Mouse (Mus musculus) E14TG2a.4 (cell line): ENCODE results near the gene Nipal4.
A peak's percentile ranks its signal among the peaks of the same experiment; 100 is the strongest.

Experiments
- H3K27me3 ChIP-seq: 2 replicates; pipeline ENCODE4 v1.6.1; 2014; ENCODE audit warnings: low read length, control low read depth; ENCODE audit not compliant: insufficient read depth
- H3K36me3 ChIP-seq: 2 replicates; pipeline ENCODE4 v1.6.1; 2014; ENCODE audit warnings: low read length, control low read depth; ENCODE audit not compliant: insufficient read depth
- H3K4me1 ChIP-seq: replicated peaks from 2 replicates; pipeline ENCODE4 v1.6.1; 2014; ENCODE audit warnings: low read depth, low read length, control low read depth
- H3K4me3 ChIP-seq: replicated peaks from 2 replicates; pipeline ENCODE4 v1.5.1; 2014; ENCODE audit warnings: mild to moderate bottlenecking, low read length
- H3K9me3 ChIP-seq: 2 replicates; pipeline ENCODE4 v1.6.1; 2014; ENCODE audit warnings: low read length, control low read depth
- CTCF ChIP-seq: conservative IDR thresholded peaks from 2 replicates; pipeline ENCODE4 v1.5.1; 2014; ENCODE audit warnings: low read length
- NANOG ChIP-seq: IDR thresholded peaks from 2 replicates; pipeline ENCODE4 v1.6.1; 2014; ENCODE audit warnings: borderline replicate concordance, low read length, mixed read lengths
- POU5F1 ChIP-seq: IDR thresholded peaks from 2 replicates; pipeline ENCODE4 v1.6.1; 2014; ENCODE audit warnings: low read length, borderline replicate concordance

Nipal4 gene

DNA sequence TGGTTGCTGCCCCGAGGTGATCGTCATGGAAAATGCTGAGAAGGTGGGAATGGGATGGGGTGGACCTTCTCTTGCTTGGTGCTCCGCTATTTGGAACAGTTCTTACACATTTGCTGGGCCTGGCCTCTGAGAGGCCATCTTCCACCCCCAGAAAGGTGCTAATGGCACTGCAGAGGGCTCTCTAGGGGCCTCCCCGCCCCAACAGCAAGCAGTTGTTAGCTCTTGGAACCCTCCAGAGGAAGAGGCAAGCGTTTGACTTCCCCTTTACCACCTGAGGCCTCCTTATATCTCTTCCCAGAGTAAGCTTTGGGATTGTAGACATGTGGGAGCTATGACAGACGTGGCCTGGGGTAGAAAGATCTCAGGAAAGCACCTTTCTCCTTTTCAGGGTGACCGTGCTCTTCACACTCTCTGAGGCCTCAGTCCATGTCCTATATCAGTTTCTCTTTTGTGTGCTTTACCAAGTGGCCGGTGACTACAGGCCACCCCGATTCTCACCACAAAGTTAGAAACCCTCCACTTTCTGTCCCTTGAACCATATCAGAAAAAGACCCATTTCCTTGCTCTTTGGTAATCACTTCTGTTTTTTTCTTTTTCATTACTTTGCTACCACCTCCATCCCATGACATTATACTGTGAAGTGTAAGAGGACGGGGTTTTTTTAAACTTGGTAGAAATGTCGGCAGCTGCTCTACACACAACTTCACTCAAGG lies 21.0 kb downstream of the Nipal4 start:
- Histone ChIP-seq H3K4me3 (no peak overlapping the region), H3K36me3 (peaks cover 67% of the 10 kb centered on the region), H3K9me3 (no peaks in the 10 kb centered on the region), H3K27me3 (no peaks in the 10 kb centered on the region), H3K4me1 (no peaks in the 10 kb centered on the region)
- TF ChIP-seq CTCF = no peak
- TF ChIP-seq NANOG = no peak
- no peak for TF ChIP-seq POU5F1

GRCm38 (mm10) chr11:46143342-46143741 lies 23.0 kb downstream of the Nipal4 start:
- H3K36me3 ChIP-seq = peaks cover 86% of the 10 kb centered on the region
- H3K4me1 ChIP-seq = peaks cover under 1% of the 10 kb centered on the region; the same call in 1 of the 2 replicates
- TF ChIP-seq POU5F1 (no peak), NANOG (no peak), CTCF (no peak)
- no peak overlapping the region for H3K4me3 ChIP-seq
- no peaks in the 10 kb centered on the region for H3K27me3 ChIP-seq
- no peaks in the 10 kb centered on the region for H3K9me3 ChIP-seq

DNA sequence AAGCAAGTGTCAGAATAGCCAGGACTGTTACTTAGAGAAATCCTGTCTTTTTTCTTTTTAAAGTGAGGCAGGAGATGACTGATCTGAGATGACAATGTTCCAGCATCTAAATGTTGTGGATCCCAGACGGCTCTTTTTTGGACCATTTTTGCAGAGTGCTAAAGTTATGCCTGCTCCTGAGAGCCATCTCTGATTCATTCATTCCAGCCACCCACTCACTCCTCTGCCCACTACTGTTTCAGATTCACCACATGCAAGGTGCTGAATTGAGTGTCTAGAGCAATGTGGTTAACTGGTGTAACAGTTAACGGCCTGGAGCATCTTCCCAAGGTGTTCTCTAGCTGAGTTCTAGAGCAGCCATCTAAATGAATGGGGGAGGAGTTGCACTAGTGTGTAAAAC lies 31.4 kb downstream of the Nipal4 start:
- peaks cover 91% of the 10 kb centered on the region for H3K36me3 ChIP-seq
- H3K4me3 ChIP-seq = no peak overlapping the region
- no peak for TF ChIP-seq CTCF
- TF ChIP-seq POU5F1 = no peak
- TF ChIP-seq NANOG = no peak
- no peaks in the 10 kb centered on the region for H3K9me3 ChIP-seq
- peaks cover 17% of the 10 kb centered on the region for H3K4me1 ChIP-seq
- no peaks in the 10 kb centered on the region for H3K27me3 ChIP-seq

- H3K9me3 ChIP-seq = no peaks in the 10 kb centered on the region
- H3K36me3 ChIP-seq = peaks cover 88% of the 10 kb centered on the region
- no peak overlapping the region for H3K4me3 ChIP-seq
- no peaks in the 10 kb centered on the region for H3K27me3 ChIP-seq
- TF ChIP-seq POU5F1 = no peak
- no peak for TF ChIP-seq NANOG
- TF ChIP-seq CTCF = no peak
- peaks cover 22% of the 10 kb centered on the region for H3K4me1 ChIP-seq
These were observed 35.0 kb downstream of the Nipal4 start for GRCm38 (mm10) chr11:46131022-46131986.

DNA sequence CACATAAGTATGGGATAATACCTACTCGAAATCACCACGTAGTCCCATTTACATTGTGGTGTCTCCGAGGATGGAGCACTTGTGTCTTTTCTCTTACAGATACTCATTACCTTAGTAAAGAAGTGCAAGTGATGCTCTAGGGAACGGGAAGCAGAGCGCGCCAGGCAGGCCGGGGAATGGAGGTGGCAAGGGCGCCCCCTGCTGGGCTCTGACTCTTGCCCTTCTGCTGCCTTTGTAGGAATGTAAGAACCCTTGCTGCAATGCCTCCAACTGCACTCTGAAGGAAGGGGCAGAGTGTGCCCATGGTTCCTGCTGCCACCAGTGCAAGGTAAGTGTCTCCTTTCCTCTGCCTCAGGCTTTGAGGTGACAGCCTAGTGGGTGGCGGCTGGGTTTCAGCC lies 37.8 kb downstream of the Nipal4 start:
- H3K4me1 ChIP-seq = peaks cover 42% of the 10 kb centered on the region

GRCm38 (mm10) chr11:46127621-46128547 lies 38.4 kb downstream of the Nipal4 start:
- H3K4me3 ChIP-seq = no peak overlapping the region
- H3K4me1 ChIP-seq = peaks cover 49% of the 10 kb centered on the region
- no peaks in the 10 kb centered on the region for H3K27me3 ChIP-seq
- no peaks in the 10 kb centered on the region for H3K9me3 ChIP-seq
- TF ChIP-seq CTCF (no peak), NANOG (no peak), POU5F1 (no peak)
- peaks cover 88% of the 10 kb centered on the region for H3K36me3 ChIP-seq

More for the DNA sequence above, 37.8 kb downstream of the Nipal4 start:
- Histone ChIP-seq H3K4me3 (no peak overlapping the region), H3K9me3 (no peaks in the 10 kb centered on the region), H3K36me3 (peaks cover 88% of the 10 kb centered on the region), H3K27me3 (no peaks in the 10 kb centered on the region)
- no peak for TF ChIP-seq POU5F1
- TF ChIP-seq NANOG = no peak
- TF ChIP-seq CTCF = peak; percentile 72

- Histone ChIP-seq H3K4me3 (no peak overlapping the region), H3K9me3 (no peaks in the 10 kb centered on the region), H3K4me1 (peaks cover 59% of the 10 kb centered on the region), H3K36me3 (peaks cover 90% of the 10 kb centered on the region), H3K27me3 (no peaks in the 10 kb centered on the region)
- no peak for TF ChIP-seq NANOG
- TF ChIP-seq POU5F1 = no peak
- TF ChIP-seq CTCF = no peak
These were observed 39.4 kb downstream of the Nipal4 start for GRCm38 (mm10) chr11:46126827-46127410.

DNA sequence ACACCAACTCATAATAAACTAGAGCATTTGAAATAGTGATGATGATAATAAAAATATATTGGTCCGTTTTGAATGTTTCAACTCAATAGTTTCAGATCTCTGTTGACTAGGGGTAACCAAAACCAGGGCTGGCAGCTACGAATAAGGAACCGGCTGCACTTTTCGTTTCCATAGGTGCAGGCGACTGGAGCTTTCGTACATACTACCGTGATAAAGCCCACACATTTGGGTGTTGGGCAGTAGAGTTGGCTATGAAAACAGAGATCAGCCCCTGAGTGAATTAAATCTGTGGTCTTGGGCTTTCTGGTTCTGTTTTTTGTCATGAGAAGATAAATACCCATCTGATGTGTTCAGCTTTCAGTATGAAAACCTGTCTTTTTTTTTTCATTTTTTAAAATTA lies 40.0 kb downstream of the Nipal4 start:
- no peak overlapping the region for H3K4me3 ChIP-seq
- no peak for TF ChIP-seq CTCF
- TF ChIP-seq NANOG = no peak
- TF ChIP-seq POU5F1 = no peak
- peaks cover 65% of the 10 kb centered on the region for H3K4me1 ChIP-seq
- H3K27me3 ChIP-seq = no peaks in the 10 kb centered on the region
- no peaks in the 10 kb centered on the region for H3K9me3 ChIP-seq
- peaks cover 89% of the 10 kb centered on the region for H3K36me3 ChIP-seq
